Mouse (Mus musculus) heart, embryonic 13.5 days (tissue): ENCODE measurements around the gene Fam19a2. TPM values are rescaled to one million over a fixed set of nuclear protein-coding genes. Genes with fewer than 3 reads are reported as not detected.

Experiments used
- ATAC-seq: fragments of 200-750 bp; cut with Nextera tagmentation; 2 replicates; pipeline ENCODE4 v1.8.0; 2017; ENCODE audit warnings: moderate TSS enrichment; ENCODE audit not compliant: insufficient number of reproducible peaks, low FRiP score, low TSS enrichment; ENCODE audit errors: extremely low read depth
- H3K27ac ChIP-seq: fragments of 300-500 bp; sonication (generic); replicated peaks from 2 replicates; pipeline ENCODE4 v1.5.1; 2015; ENCODE audit warnings: moderate library complexity, mild to moderate bottlenecking, inconsistent platforms
- H3K27me3 ChIP-seq: fragments of 300-500 bp; sonication (generic); replicated peaks from 2 replicates; pipeline ENCODE4 v1.6.1; 2015; ENCODE audit warnings: mild to moderate bottlenecking, inconsistent platforms
- H3K36me3 ChIP-seq: fragments of 300-500 bp; sonication (generic); 2 replicates; pipeline ENCODE4 v1.6.1; 2015; ENCODE audit warnings: mild to moderate bottlenecking, inconsistent platforms
- H3K4me1 ChIP-seq: fragments of 300-500 bp; sonication (generic); 2 replicates; pipeline ENCODE4 v1.6.1; 2015; ENCODE audit warnings: inconsistent platforms
- H3K4me2 ChIP-seq: fragments of 300-500 bp; sonication (generic); 2 replicates; pipeline ENCODE4 v1.6.1; 2015; ENCODE audit warnings: inconsistent platforms, mild to moderate bottlenecking, moderate library complexity
- H3K4me3 ChIP-seq: fragments of 300-500 bp; sonication (generic); 2 replicates; pipeline ENCODE4 v1.5.1; 2015; ENCODE audit warnings: moderate library complexity, mild to moderate bottlenecking, inconsistent platforms
- H3K9ac ChIP-seq: fragments of 300-500 bp; sonication (generic); 2 replicates; pipeline ENCODE4 v1.6.1; 2015; ENCODE audit warnings: inconsistent platforms, mild to moderate bottlenecking, moderate library complexity
- H3K9me3 ChIP-seq: fragments of 300-500 bp; sonication (generic); 2 replicates; pipeline ENCODE4 v1.6.1; 2016; ENCODE audit warnings: inconsistent platforms
- whole genome bisulfite sequencing: fragments of 180-500 bp; shearing (Covaris S2); methylation state at CpG from one replicate; pipeline ENCODE4 v1.1.7; 2015; ENCODE audit warnings: mixed read lengths; 5-methylcytosine and 5-hydroxymethylcytosine counted together
- polyA plus RNA-seq: library from polyadenylated mRNA; unstranded; fragments of >200 nt; fragmentation: Nextera tagmentation; extraction: Ambion mirVana; gene quantifications from 2 replicates; pipeline ENCODE4 v1.2.1, GENCODE M21; 2015

The Fam19a2 gene
- polyA plus RNA-seq, 1 experiment from 2014 or later: 0.96 TPM

DNA sequence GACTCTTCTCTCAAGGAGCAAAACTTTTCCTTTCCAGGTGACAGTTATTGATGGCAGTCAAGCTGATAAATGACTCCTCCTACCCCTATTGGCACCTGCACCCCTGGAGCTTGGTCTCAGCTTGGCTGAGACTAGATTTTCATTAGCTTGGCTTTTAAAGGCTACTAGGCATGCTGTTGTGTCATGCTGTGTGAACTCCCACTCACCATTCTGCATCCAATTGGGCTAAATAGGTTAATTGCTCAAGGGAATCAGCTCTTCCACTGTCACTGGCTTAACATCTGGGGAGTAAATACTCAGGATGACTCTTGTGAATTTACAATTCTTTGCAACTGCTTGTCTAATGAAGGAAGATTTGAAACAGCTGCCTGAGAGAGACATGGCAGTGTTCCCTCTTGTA is 407.4 kb downstream of the Fam19a2 start:
- no peak overlapping the region for H3K9ac ChIP-seq
- H3K9me3 ChIP-seq: no peaks in the 10 kb centered on the region
- no peak overlapping the region for H3K4me3 ChIP-seq
- H3K36me3 ChIP-seq: no peaks in the 10 kb centered on the region
- H3K27ac ChIP-seq: no peak overlapping the region
- no peaks in the 10 kb centered on the region for H3K4me1 ChIP-seq
- H3K4me2 ChIP-seq: no peak overlapping the region
- no peaks in the 10 kb centered on the region for H3K27me3 ChIP-seq
- no peak for ATAC-seq

GRCm38 (mm10) chr10:123678284-123678864 is 414.6 kb downstream of the Fam19a2 start:
- WGBS: 22% methylated on average over 7 of the region's 7 CpGs

GRCm38 (mm10) chr10:123682718-123683255 is 419.0 kb downstream of the Fam19a2 start:
- H3K4me3 ChIP-seq: no peak overlapping the region
- 54% methylated on average over 9 of the region's 9 CpGs for WGBS

More at GRCm38 (mm10) chr10:123678284-123678864, 414.6 kb downstream of the Fam19a2 start:
- Histone ChIP-seq H3K9ac (no peak overlapping the region), H3K36me3 (no peaks in the 10 kb centered on the region), H3K27ac (no peak overlapping the region), H3K4me1 (0 out of 2 replicates have a peak, but pooled peaks cover 3% of the 10 kb centered on the region), H3K4me3 (no peak overlapping the region), H3K9me3 (no peaks in the 10 kb centered on the region), H3K27me3 (no peaks in the 10 kb centered on the region), H3K4me2 (no peak overlapping the region)
- ATAC-seq: no peak

DNA sequence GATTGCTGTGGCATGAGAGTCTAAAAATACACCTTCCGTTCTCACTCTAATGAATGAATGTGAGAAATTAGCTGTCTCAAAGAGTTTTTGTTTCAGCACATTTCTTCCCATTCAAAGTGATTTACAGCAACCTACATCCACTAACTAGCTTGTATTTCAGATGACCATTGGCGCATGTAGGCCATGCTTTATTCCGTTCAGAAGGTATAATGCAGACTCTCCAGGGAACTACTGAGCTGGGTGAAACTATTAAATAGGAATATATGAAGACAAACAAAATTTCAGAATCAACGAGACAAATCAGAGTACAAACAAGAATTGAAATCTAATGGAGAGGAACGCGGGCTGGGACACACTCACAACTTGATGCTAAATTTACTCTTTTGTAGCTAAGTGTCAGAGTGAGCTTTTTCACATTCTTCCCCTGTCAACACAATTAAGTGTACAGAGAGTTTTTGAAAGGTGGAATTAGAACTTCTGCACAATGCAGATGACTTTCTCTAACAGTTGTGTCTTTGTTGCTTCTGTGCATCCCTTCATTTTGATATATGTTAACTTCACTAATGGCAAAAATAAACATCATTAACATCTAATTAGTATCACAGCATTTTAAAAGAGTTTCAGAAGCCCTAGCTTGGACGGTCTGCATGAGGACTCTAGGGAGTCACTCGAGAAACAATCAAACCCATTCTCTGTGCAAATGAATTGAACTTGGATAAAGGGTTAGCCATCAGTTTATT is 428.6 kb downstream of the Fam19a2 start:
- H3K4me1 ChIP-seq: peaks cover 12% of the 10 kb centered on the region
- no peak for ATAC-seq
- 0 out of 2 replicates have a peak overlapping the region, but pooled peaks have one; percentile 34 for H3K4me2 ChIP-seq
- WGBS: 57% methylated on average over 8 of the region's 8 CpGs
- H3K27ac ChIP-seq: peak overlapping the region; percentile 32; the same call in 1 of the 2 replicates
- no peaks in the 10 kb centered on the region for H3K9me3 ChIP-seq
- no peak overlapping the region for H3K9ac ChIP-seq
- no peaks in the 10 kb centered on the region for H3K27me3 ChIP-seq
- no peak overlapping the region for H3K4me3 ChIP-seq
- H3K36me3 ChIP-seq: no peaks in the 10 kb centered on the region

More at GRCm38 (mm10) chr10:123682718-123683255, 419.0 kb downstream of the Fam19a2 start:
- Histone ChIP-seq H3K9me3 (no peaks in the 10 kb centered on the region), H3K4me1 (0 out of 2 replicates have a peak, but pooled peaks cover 3% of the 10 kb centered on the region), H3K27me3 (no peaks in the 10 kb centered on the region), H3K36me3 (no peaks in the 10 kb centered on the region), H3K9ac (no peak overlapping the region), H3K4me2 (no peak overlapping the region), H3K27ac (no peak overlapping the region)
- no peak for ATAC-seq

GRCm38 (mm10) chr10:123692926-123693224 is 429.1 kb downstream of the Fam19a2 start:
- no peak overlapping the region for H3K4me2 ChIP-seq
- no peak overlapping the region for H3K27ac ChIP-seq
- 88% methylated on average over 4 of the region's 4 CpGs for WGBS
- H3K4me1 ChIP-seq: peaks cover 12% of the 10 kb centered on the region
- no peaks in the 10 kb centered on the region for H3K9me3 ChIP-seq
- H3K36me3 ChIP-seq: no peaks in the 10 kb centered on the region
- ATAC-seq: no peak
- no peak overlapping the region for H3K4me3 ChIP-seq
- H3K27me3 ChIP-seq: no peaks in the 10 kb centered on the region
- H3K9ac ChIP-seq: no peak overlapping the region

DNA sequence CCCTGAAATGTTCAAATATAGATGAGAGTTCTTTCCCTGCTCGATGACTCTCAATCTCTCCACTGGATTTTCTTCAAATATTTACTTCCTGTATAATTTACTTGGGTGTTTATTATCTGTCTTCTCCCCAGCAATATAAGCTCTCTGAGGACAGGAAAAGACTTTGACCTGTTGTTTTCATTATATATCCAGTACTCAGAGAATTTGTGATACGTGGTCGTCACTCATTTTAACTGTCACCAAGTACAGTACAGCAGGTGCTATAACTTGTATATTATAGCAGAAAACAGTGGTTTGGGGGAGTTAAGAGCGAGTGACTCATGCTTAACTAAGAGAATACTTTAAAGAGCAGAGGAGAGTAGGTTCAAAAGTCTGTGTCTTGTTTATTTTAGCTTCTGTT is 438.8 kb downstream of the Fam19a2 start:
- H3K36me3 ChIP-seq: no peaks in the 10 kb centered on the region
- ATAC-seq: no peak
- H3K27ac ChIP-seq: no peak overlapping the region
- H3K27me3 ChIP-seq: no peaks in the 10 kb centered on the region
- H3K4me1 ChIP-seq: no peaks in the 10 kb centered on the region
- H3K4me3 ChIP-seq: no peak overlapping the region
- H3K4me2 ChIP-seq: no peak overlapping the region
- 68% methylated on average over 4 of the region's 4 CpGs for WGBS
- H3K9me3 ChIP-seq: no peaks in the 10 kb centered on the region
- H3K9ac ChIP-seq: no peak overlapping the region

- Histone ChIP-seq H3K4me3 (no peak overlapping the region), H3K27me3 (no peaks in the 10 kb centered on the region), H3K4me2 (no peak overlapping the region), H3K36me3 (no peaks in the 10 kb centered on the region), H3K27ac (no peak overlapping the region), H3K4me1 (peaks cover 5% of the 10 kb centered on the region; the same call in 1 of the 2 replicates), H3K9me3 (no peaks in the 10 kb centered on the region), H3K9ac (no peak overlapping the region)
- 86% methylated on average over 3 of the region's 3 CpGs for WGBS
- ATAC-seq: no peak
Measured at GRCm38 (mm10) chr10:123707026-123707425, 443.2 kb downstream of the Fam19a2 start.

DNA sequence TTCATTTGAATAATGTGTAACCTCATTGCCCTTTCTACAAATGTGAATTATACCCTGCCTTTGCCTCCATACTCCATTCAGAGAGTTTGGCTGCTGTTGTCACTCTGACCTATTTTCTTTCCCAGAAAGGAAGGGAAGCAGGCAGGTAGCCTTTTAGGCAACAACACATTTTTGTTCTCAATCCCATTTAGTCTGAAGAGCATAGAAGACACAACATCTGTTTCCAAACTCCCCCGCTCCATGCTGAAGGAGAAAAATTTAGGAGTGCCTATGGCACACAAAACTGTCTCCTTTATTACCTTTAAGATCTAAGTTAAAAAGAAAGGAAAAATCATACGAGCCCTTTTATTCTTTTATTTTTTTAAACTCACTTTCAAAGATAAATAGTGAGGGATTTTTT is 446.9 kb downstream of the Fam19a2 start:
- H3K4me3 ChIP-seq: no peak overlapping the region
- H3K27me3 ChIP-seq: no peaks in the 10 kb centered on the region
- 75% methylated on average over 2 of the region's 2 CpGs for WGBS
- no peak overlapping the region for H3K9ac ChIP-seq
- no peak overlapping the region for H3K4me2 ChIP-seq
- peaks cover 5% of the 10 kb centered on the region; the same call in 1 of the 2 replicates for H3K4me1 ChIP-seq
- no peak overlapping the region for H3K27ac ChIP-seq
- no peaks in the 10 kb centered on the region for H3K36me3 ChIP-seq
- no peak for ATAC-seq
- no peaks in the 10 kb centered on the region for H3K9me3 ChIP-seq

DNA sequence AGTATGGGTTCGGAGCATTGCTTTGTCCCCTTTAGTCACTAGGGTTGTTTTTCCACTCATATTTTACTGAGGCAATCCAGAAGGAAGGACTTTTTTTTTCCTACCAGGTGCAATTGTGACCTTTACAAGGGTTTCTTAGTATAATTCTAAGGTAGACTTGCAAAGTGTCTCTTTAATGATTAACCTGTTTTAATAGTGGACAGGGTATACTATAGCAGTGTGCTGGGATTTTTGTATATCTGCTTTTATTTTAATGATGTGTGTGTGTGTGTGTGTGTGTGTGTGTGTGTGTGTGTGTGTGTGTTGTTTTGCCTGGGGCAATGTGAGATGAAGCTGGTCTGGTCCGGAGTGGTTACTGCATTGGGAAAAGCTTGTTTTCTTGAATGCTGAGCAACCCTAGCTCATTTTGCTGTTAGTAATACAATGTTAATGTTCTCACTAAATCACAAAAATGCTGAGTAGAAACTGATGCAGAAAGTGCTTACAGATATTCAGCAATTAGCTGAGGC is 458.2 kb downstream of the Fam19a2 start:
- ATAC-seq: no peak
- H3K4me3 ChIP-seq: no peak overlapping the region

DNA sequence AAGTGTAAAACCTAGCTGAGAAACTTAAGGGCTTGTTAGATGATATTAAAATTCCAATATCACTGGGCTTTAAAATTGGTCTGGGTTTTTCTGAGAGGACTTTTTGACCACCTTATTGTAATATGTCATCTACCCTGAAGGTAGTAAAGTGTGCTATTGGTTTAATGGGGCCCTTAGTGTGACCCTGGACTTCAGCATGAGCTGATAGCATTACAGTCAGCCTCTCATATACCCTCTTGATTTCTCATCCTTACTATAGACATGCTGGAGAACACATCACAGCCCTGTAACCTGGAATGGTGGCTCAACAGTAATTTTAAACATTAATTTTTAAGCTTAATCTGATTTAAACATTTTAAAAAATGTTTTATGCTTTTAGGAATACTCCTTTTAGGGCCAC is 459.8 kb downstream of the Fam19a2 start:
- Histone ChIP-seq H3K4me2 (no peak overlapping the region), H3K36me3 (no peaks in the 10 kb centered on the region), H3K27me3 (no peaks in the 10 kb centered on the region), H3K9ac (no peak overlapping the region), H3K27ac (no peak overlapping the region), H3K9me3 (no peaks in the 10 kb centered on the region), H3K4me1 (no peaks in the 10 kb centered on the region), H3K4me3 (no peak overlapping the region)
- no peak for ATAC-seq

More for the DNA sequence above, 458.2 kb downstream of the Fam19a2 start:
- no peaks in the 10 kb centered on the region for H3K4me1 ChIP-seq
- no peak overlapping the region for H3K9ac ChIP-seq
- H3K4me2 ChIP-seq: no peak overlapping the region
- no peaks in the 10 kb centered on the region for H3K27me3 ChIP-seq
- H3K9me3 ChIP-seq: no peaks in the 10 kb centered on the region
- 79% methylated on average over 2 of the region's 2 CpGs for WGBS
- no peaks in the 10 kb centered on the region for H3K36me3 ChIP-seq
- no peak overlapping the region for H3K27ac ChIP-seq

GRCm38 (mm10) chr10:123748317-123748716 is 484.5 kb downstream of the Fam19a2 start:
- H3K9me3 ChIP-seq: no peaks in the 10 kb centered on the region
- H3K27me3 ChIP-seq: no peaks in the 10 kb centered on the region
- no peaks in the 10 kb centered on the region for H3K4me1 ChIP-seq
- ATAC-seq: no peak
- WGBS: 63% methylated on average over 1 of the region's 1 CpGs
- no peak overlapping the region for H3K4me2 ChIP-seq
- H3K27ac ChIP-seq: no peak overlapping the region
- no peaks in the 10 kb centered on the region for H3K36me3 ChIP-seq
- no peak overlapping the region for H3K9ac ChIP-seq
- H3K4me3 ChIP-seq: no peak overlapping the region
